Mouse (Mus musculus) heart, adult 8-10 months (tissue): Measurements from ENCODE around the gene Ube2d1. TPM values are rescaled to one million over a fixed set of nuclear protein-coding genes. Genes with fewer than 3 reads are reported as not detected.

Experiments used
- DNase-seq: peaks from one replicate; pipeline ENCODE4 v3.0.0; 2022; ENCODE audit warnings: low spot score
- total RNA-seq, 4 experiments: library from RNA; stranded (reverse); gene quantifications; 2 replicates each; pipeline ENCODE4 v1.2.4; 2022

The Ube2d1 gene
- total RNA-seq, 4 experiments from 2014 or later: 44.7 to 54.1 (median 47.0) TPM

DNA sequence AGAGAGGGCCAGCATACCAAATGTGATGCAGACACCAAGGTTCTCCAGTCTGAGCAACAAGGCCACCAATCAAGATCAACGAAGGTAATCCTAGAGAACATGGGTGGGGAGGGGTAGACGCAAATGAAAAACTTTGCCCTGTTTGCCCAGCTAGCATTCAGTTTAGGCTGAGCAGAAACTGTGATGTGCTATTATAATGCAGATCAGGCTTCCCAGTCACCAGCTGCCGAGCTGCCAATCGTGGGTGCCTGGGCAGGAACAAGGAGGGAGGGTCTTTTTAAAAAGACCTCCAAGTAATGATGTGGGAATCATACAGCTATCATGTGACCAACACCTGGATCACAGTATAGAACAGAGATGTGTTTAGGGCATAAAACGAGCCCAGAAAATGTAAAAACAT lies 62.0 kb downstream of the Ube2d1 start:
- DNase-seq: no peak

- DNase-seq: no peak
Observed at GRCm38 (mm10) chr10:71222639-71223038, 62.4 kb downstream of the Ube2d1 start.

DNA sequence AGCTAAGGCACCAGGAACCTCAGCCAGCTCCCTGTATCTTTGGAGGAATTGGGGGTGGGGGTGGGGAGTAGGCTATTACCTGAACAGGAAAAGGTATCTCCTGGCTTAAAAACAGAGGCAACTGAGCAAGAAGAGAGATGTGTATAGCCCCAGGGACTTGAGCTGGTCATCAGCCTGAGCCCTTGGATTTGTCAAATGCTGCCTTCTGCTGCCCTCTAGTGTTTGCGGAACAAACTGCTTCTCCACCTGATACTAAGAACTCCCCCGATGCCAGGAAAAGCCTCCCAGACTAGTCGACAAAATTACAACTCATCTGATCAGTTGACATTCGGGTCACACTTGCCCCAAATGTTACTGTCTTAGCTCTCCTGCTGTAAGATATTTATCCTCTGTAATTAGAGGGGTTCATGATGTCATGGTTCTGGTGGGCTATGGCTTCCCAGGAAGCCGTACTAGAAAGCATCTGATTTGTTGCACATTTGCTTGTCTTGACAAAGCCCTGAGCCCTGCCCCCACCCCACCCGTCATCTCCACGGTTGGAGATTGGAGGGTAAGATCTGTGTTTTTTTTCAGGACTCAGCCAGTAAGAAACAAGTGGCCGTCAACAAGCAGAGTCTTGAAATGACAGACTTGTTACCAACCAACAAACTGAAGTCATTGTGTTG lies 66.7 kb downstream of the Ube2d1 start:
- DNase-seq: peak; percentile 79

DNA sequence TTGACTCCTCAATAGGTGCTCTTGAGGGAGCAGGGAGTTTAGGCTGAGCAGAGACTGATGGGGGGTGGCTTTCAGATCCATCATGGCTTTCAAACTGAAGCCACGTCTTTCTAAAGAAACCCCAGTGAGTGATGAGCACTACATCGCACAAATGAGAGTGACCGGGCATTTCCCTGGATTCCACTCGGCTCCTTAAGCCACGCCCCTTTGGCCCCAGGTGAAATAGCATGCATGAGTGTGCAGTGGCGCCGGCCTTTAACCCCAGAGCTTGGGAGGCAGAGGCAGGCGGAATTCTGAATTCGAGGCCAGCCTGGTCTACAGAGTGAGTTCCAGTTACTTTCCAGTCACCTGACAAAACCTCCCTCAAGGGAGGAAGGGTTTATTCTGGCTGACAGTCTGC lies 69.1 kb downstream of the Ube2d1 start:
- no peak for DNase-seq

Other genes starting within 250 kb of the Ube2d1 start
- 10 to 100 TPM; 11.8 to 17.8 (median 14.1) TPM for gene Bicc1, start 125.6 kb downstream of the Ube2d1 start, total RNA-seq
- 10 to 100 TPM; 48.6 to 80.2 (median 59.5) TPM for gene Tfam, start 47.0 kb downstream of the Ube2d1 start, total RNA-seq
- gene Cisd1, start 59.7 kb upstream of the Ube2d1 start, total RNA-seq: 100 to 1,000 TPM; 324 to 355 (median 343) TPM
- 10 to 100 TPM; 15.1 to 20.6 (median 17.4) TPM for gene Ipmk, start 62.5 kb upstream of the Ube2d1 start, total RNA-seq